Mouse (Mus musculus): ENCODE data around the gene Fbxo31. TPM values are rescaled to one million over a fixed set of nuclear protein-coding genes. Genes with fewer than 3 reads are reported as not detected.

Fbxo31 gene
- polyA plus RNA-seq, 1 experiment from 2014 or later, result 17.0 TPM

GRCm38 (mm10) chr8:121530639-121531038, 48.0 kb downstream of the Fbxo31 start:
- H3K36me3 ChIP-seq, result no peaks in the 10 kb centered on the region
- H3K4me3 ChIP-seq, result no peak overlapping the region
- no peak overlapping the region for H3K27ac ChIP-seq
- no peak for DNase-seq (ENCODE audit: low spot score)
- H3K4me1 ChIP-seq, result peaks cover 9% of the 10 kb centered on the region; the same call in 1 of the 2 replicates
- WGBS, result 73% methylated on average over 10 of the region's 10 CpGs
- no peaks in the 10 kb centered on the region for H3K9me3 ChIP-seq
- H3K27me3 ChIP-seq (ENCODE audit: insufficient read depth, poor library complexity, severe bottlenecking), result peaks cover 22% of the 10 kb centered on the region

GRCm38 (mm10) chr8:121528790-121529189, 49.8 kb downstream of the Fbxo31 start:
- WGBS, result 86% methylated on average over 15 of the region's 15 CpGs
- DNase-seq (ENCODE audit: low spot score), result no peak
- H3K9me3 ChIP-seq, result no peaks in the 10 kb centered on the region

GRCm38 (mm10) chr8:121527751-121528150, 50.9 kb downstream of the Fbxo31 start:
- no peak for DNase-seq (ENCODE audit: low spot score)
- 87% methylated on average over 9 of the region's 9 CpGs for WGBS
- Histone ChIP-seq H3K4me3 (no peak overlapping the region), H3K9me3 (no peaks in the 10 kb centered on the region), H3K36me3 (no peaks in the 10 kb centered on the region), H3K27ac (no peak overlapping the region), H3K27me3 (ENCODE audit: insufficient read depth, poor library complexity, severe bottlenecking) (peaks cover 29% of the 10 kb centered on the region), H3K4me1 (peaks cover 9% of the 10 kb centered on the region; the same call in 1 of the 2 replicates)

More at GRCm38 (mm10) chr8:121528790-121529189, 49.8 kb downstream of the Fbxo31 start:
- Histone ChIP-seq H3K4me1 (peaks cover 9% of the 10 kb centered on the region; the same call in 1 of the 2 replicates), H3K27ac (no peak overlapping the region), H3K36me3 (no peaks in the 10 kb centered on the region), H3K27me3 (ENCODE audit: insufficient read depth, poor library complexity, severe bottlenecking) (peaks cover 29% of the 10 kb centered on the region), H3K4me3 (no peak overlapping the region)

GRCm38 (mm10) chr8:121526811-121527550, 51.6 kb downstream of the Fbxo31 start:
- Histone ChIP-seq H3K9me3 (no peaks in the 10 kb centered on the region), H3K4me1 (peaks cover 9% of the 10 kb centered on the region; the same call in 1 of the 2 replicates), H3K27ac (0 out of 2 replicates have a peak overlapping the region, but pooled peaks have one; percentile 48), H3K4me3 (no peak overlapping the region), H3K36me3 (no peaks in the 10 kb centered on the region), H3K27me3 (ENCODE audit: insufficient read depth, poor library complexity, severe bottlenecking) (peaks cover 29% of the 10 kb centered on the region)
- no peak for DNase-seq (ENCODE audit: low spot score)
- WGBS, result 66% methylated on average over 6 of the region's 6 CpGs

- peaks cover 18% of the 10 kb centered on the region for H3K27me3 ChIP-seq (ENCODE audit: insufficient read depth, poor library complexity, severe bottlenecking)
- no peak for DNase-seq (ENCODE audit: low spot score)
- H3K4me1 ChIP-seq, result peaks cover 7% of the 10 kb centered on the region; the same call in 1 of the 2 replicates
- H3K4me3 ChIP-seq, result no peak overlapping the region
- H3K27ac ChIP-seq, result no peak overlapping the region
- no peaks in the 10 kb centered on the region for H3K36me3 ChIP-seq
- 77% methylated on average over 18 of the region's 18 CpGs for WGBS
- H3K9me3 ChIP-seq, result no peaks in the 10 kb centered on the region
Observed at GRCm38 (mm10) chr8:121525111-121525818, 53.3 kb downstream of the Fbxo31 start.

- Histone ChIP-seq H3K9me3 (no peaks in the 10 kb centered on the region), H3K4me3 (no peak overlapping the region), H3K27me3 (ENCODE audit: insufficient read depth, poor library complexity, severe bottlenecking) (peaks cover 40% of the 10 kb centered on the region), H3K27ac (no peak overlapping the region), H3K36me3 (no peaks in the 10 kb centered on the region), H3K4me1 (0 out of 2 replicates have a peak, but pooled peaks cover 3% of the 10 kb centered on the region)
- peak; percentile 87 for DNase-seq (ENCODE audit: low spot score)
- 8% methylated on average over 12 of the region's 12 CpGs for WGBS
Observed at GRCm38 (mm10) chr8:121513429-121513828, 65.2 kb downstream of the Fbxo31 start.

- Histone ChIP-seq H3K27me3 (ENCODE audit: insufficient read depth, poor library complexity, severe bottlenecking) (peaks cover 46% of the 10 kb centered on the region), H3K27ac (no peak overlapping the region), H3K36me3 (no peaks in the 10 kb centered on the region), H3K9me3 (no peaks in the 10 kb centered on the region), H3K4me1 (0 out of 2 replicates have a peak, but pooled peaks cover 3% of the 10 kb centered on the region), H3K4me3 (no peak overlapping the region)
- DNase-seq (ENCODE audit: low spot score), result no peak
- WGBS, result 56% methylated on average over 9 of the region's 9 CpGs
Observed at GRCm38 (mm10) chr8:121511751-121512150, 66.9 kb downstream of the Fbxo31 start.

Other genes with a start within 250 kb of the Fbxo31 start
- gene 1700018B08Rik, start 34.5 kb downstream of the Fbxo31 start, polyA plus RNA-seq (2016; fragmentation: Nextera tagmentation; extraction: Ambion mirVana), result not detected in 2 replicates
- gene Map1lc3b, start 11.6 kb upstream of the Fbxo31 start, polyA plus RNA-seq (2016; fragmentation: Nextera tagmentation; extraction: Ambion mirVana), result 167 and 170 TPM in 2 replicates
- 7.8 and 10.9 TPM in 2 replicates for gene Zcchc14, start 74.1 kb upstream of the Fbxo31 start, polyA plus RNA-seq (2016; fragmentation: Nextera tagmentation; extraction: Ambion mirVana)
- gene Jph3, start 150.8 kb upstream of the Fbxo31 start, polyA plus RNA-seq (2016; fragmentation: Nextera tagmentation; extraction: Ambion mirVana), result 0.74 and 1.4 TPM in 2 replicates

Data from heart, embryonic 10.5 days (tissue).